Mouse (Mus musculus) spleen, adult 2 months (tissue): ENCODE measurements around the gene Tnfrsf9.

ENCODE experiments used
- CTCF ChIP-seq: fragments of 200-500 bp; IDR thresholded peaks from 2 replicates; pipeline ENCODE4 v1.5.1; 2011; ENCODE audit warnings: mild to moderate bottlenecking, inconsistent platforms; ENCODE audit not compliant: insufficient read depth, insufficient read length, insufficient replicate concordance; ENCODE audit errors: extremely low read depth
- POLR2A ChIP-seq: fragments of 200-500 bp; IDR thresholded peaks from 2 replicates; pipeline ENCODE4 v1.6.1; 2011; ENCODE audit warnings: low read depth, low read length, inconsistent platforms

- TF ChIP-seq POLR2A (no peak), CTCF (no peak)
Measured at GRCm38 (mm10) chr4:150872139-150872651, 42.2 kb upstream of the Tnfrsf9 start.
